Mouse (Mus musculus) embryonic fibroblast, embryonic 13.5 days (primary cell): ENCODE results near the gene Tnip3.

ENCODE experiments used
- CTCF ChIP-seq: IDR thresholded peaks from 2 replicates; pipeline ENCODE4 v1.5.1; 2011; ENCODE audit warnings: mild to moderate bottlenecking, control low read depth, low read length, moderate library complexity, borderline replicate concordance; ENCODE audit not compliant: insufficient read depth
- POLR2A ChIP-seq: IDR thresholded peaks from 2 replicates; pipeline ENCODE4 v1.6.1; 2011; ENCODE audit warnings: low read depth, mild to moderate bottlenecking, control low read depth, low read length, moderate library complexity

- no peak for TF ChIP-seq POLR2A
- no peak for TF ChIP-seq CTCF
Observed at GRCm38 (mm10) chr6:65513813-65514212, 11.3 kb upstream of the Tnip3 start.
